Comparison of ENCODE assay signal across 8 mouse cellular contexts in the genomic region with DNA sequence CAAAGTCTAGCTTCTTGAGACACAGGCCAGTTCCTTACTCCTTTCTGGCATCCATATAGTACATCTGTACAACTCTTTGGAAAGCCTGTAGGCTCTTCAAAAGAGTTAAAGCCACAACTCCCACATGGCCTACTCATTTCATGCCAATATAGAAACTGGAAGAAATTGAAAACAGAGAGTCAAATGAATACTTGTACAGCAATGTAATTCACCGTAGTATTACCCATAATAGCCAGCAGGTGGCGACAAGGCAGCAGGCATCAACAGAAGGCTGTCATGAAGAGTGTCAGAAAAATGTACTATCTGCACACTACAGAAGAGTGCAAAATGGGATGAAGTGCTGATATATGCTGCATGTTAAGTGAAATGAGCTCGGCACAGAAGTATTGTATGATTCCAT.
A peak's percentile ranks its signal among the peaks of the same experiment; 100 is the strongest.
DNase-seq lines count a peak whose midpoint lies in the region; ATAC-seq and TF ChIP-seq lines count a peak whose summit lies in the region.

No protein-coding gene starts in this region.

- H3K27ac ChIP-seq in thymus, adult 2 months (ENCODE audit: control insufficient read depth, insufficient read depth, low read length): no peak overlapping the region
- no peak overlapping the region for H3K27ac ChIP-seq in embryonic facial prominence, embryonic 11.5 days (replicated peaks; ENCODE audit: low read depth, low read length)
- no peak overlapping the region for H3K27ac ChIP-seq in hindbrain, embryonic 16.5 days (ENCODE audit: low read depth, low read length)
- no peak overlapping the region for H3K27ac ChIP-seq in left cerebral cortex, adult 2 months
- no peak overlapping the region for H3K27ac ChIP-seq in midbrain, embryonic 16.5 days (ENCODE audit: low read length)

- H3K9me3 ChIP-seq in embryonic facial prominence, embryonic 11.5 days (replicated peaks; ENCODE audit: control insufficient read depth, low read length): no peaks in the 10 kb centered on the region
- no peaks in the 10 kb centered on the region for H3K9me3 ChIP-seq in hindbrain, embryonic 16.5 days (ENCODE audit: control insufficient read depth, low read length)
- no peaks in the 10 kb centered on the region for H3K9me3 ChIP-seq in midbrain, embryonic 16.5 days (replicated peaks; ENCODE audit: control insufficient read depth, low read length, poor library complexity, severe bottlenecking)

- ATAC-seq in embryonic facial prominence, embryonic 11.5 days (replicated peaks; ENCODE audit: insufficient number of reproducible peaks, low FRiP score, low TSS enrichment, low read depth): 0 out of 2 replicates have a peak, but pooled peaks have one; percentile 29
- ATAC-seq in hindbrain, embryonic 16.5 days: peak; percentile 64
- ATAC-seq in midbrain, embryonic 16.5 days: peak; percentile 79

- no peak overlapping the region for H3K4me2 ChIP-seq in embryonic facial prominence, embryonic 11.5 days (ENCODE audit: low read depth, low read length)
- H3K4me2 ChIP-seq in hindbrain, embryonic 16.5 days (ENCODE audit: low read length): no peak overlapping the region
- H3K4me2 ChIP-seq in midbrain, embryonic 16.5 days (ENCODE audit: low read length): no peak overlapping the region

- no peaks in the 10 kb centered on the region for H3K27me3 ChIP-seq in thymus, adult 2 months (ENCODE audit: control insufficient read depth, insufficient read depth, low read length)
- H3K27me3 ChIP-seq in embryonic facial prominence, embryonic 11.5 days (ENCODE audit: control insufficient read depth, insufficient read depth, low read length): no peaks in the 10 kb centered on the region
- H3K27me3 ChIP-seq in hindbrain, embryonic 16.5 days (replicated peaks; ENCODE audit: control insufficient read depth, insufficient read depth, low read length): no peaks in the 10 kb centered on the region
- H3K27me3 ChIP-seq in midbrain, embryonic 16.5 days (ENCODE audit: control insufficient read depth, insufficient read depth, low read depth, low read length): no peaks in the 10 kb centered on the region

- WGBS in thymus, adult 2 months: 13% methylated on average over 3 of the region's 3 CpGs
- 13% methylated on average over 3 of the region's 3 CpGs for WGBS in embryonic facial prominence, embryonic 11.5 days
- 9% methylated on average over 3 of the region's 3 CpGs for WGBS in hindbrain, embryonic 16.5 days
- 9% methylated on average over 3 of the region's 3 CpGs for WGBS in midbrain, embryonic 16.5 days

- H3K4me3 ChIP-seq in thymus, adult 2 months (ENCODE audit: control insufficient read depth, insufficient read depth, low read length): no peak overlapping the region
- no peak overlapping the region for H3K4me3 ChIP-seq in embryonic facial prominence, embryonic 11.5 days (ENCODE audit: low read depth, low read length)
- no peak overlapping the region for H3K4me3 ChIP-seq in hindbrain, embryonic 16.5 days (ENCODE audit: low read length)
- H3K4me3 ChIP-seq in left cerebral cortex, adult 2 months: no peak overlapping the region
- no peak overlapping the region for H3K4me3 ChIP-seq in midbrain, embryonic 16.5 days (ENCODE audit: low read depth, low read length)

- DNase-seq in thymus, adult 2 months: peak; percentile 13
- no peak for DNase-seq in thymus, postnatal 36 days
- DNase-seq in adrenal gland, postnatal 14 days: peak; percentile 54
- DNase-seq in embryonic facial prominence, embryonic 11.5 days (ENCODE audit: low spot score): peak; percentile 69
- DNase-seq in left cerebral cortex, adult 2 months (ENCODE audit: extremely low spot score in 1 of 2, low spot score in 2 of 2): peak; percentile 51 to 54
- no peak for DNase-seq in natural killer cell, adult 2 months (ENCODE audit: low spot score in 2 of 2)

- H3K4me1 ChIP-seq in thymus, adult 2 months (replicated peaks; ENCODE audit: control insufficient read depth, insufficient read depth, low read length): no peaks in the 10 kb centered on the region
- no peaks in the 10 kb centered on the region for H3K4me1 ChIP-seq in embryonic facial prominence, embryonic 11.5 days (ENCODE audit: control insufficient read depth, insufficient read depth, low read length)
- no peaks in the 10 kb centered on the region for H3K4me1 ChIP-seq in hindbrain, embryonic 16.5 days (ENCODE audit: control insufficient read depth, insufficient read depth, low read depth, low read length)
- H3K4me1 ChIP-seq in midbrain, embryonic 16.5 days (ENCODE audit: control insufficient read depth, insufficient read depth, low read length): no peaks in the 10 kb centered on the region

- H3K9ac ChIP-seq in embryonic facial prominence, embryonic 11.5 days (replicated peaks; ENCODE audit: low read length): no peak overlapping the region
- H3K9ac ChIP-seq in hindbrain, embryonic 16.5 days (ENCODE audit: low read depth, low read length): no peak overlapping the region
- H3K9ac ChIP-seq in midbrain, embryonic 16.5 days (ENCODE audit: low read depth, low read length): no peak overlapping the region

- intact Hi-C loops in left cerebral cortex, adult 2 months (cut with DNase I): no loop called here

- TF ChIP-seq POLR2A in thymus, adult 2 months (IDR thresholded peaks at IDR 0.05; ENCODE audit: control insufficient read depth, extremely low read depth, insufficient read depth, low read length, poor library complexity): no peak

- no peaks in the 10 kb centered on the region for H3K36me3 ChIP-seq in thymus, adult 2 months (ENCODE audit: control insufficient read depth, insufficient read depth, low read length)
- no peaks in the 10 kb centered on the region for H3K36me3 ChIP-seq in embryonic facial prominence, embryonic 11.5 days (replicated peaks; ENCODE audit: control insufficient read depth, insufficient read depth, low read depth, low read length)
- no peaks in the 10 kb centered on the region for H3K36me3 ChIP-seq in hindbrain, embryonic 16.5 days (ENCODE audit: control insufficient read depth, insufficient read depth, low read length)
- H3K36me3 ChIP-seq in midbrain, embryonic 16.5 days (ENCODE audit: control insufficient read depth, insufficient read depth, low read length): no peaks in the 10 kb centered on the region

- TF ChIP-seq CTCF in thymus, adult 2 months (IDR thresholded peaks at IDR 0.05; ENCODE audit: borderline replicate concordance, control insufficient read depth, extremely low read depth, insufficient read depth, low read length, poor library complexity): no peak
- TF ChIP-seq CTCF in left cerebral cortex, adult 2 months (IDR thresholded peaks at IDR 0.05): peak; percentile 84

Comparison
In these comparisons a context has a peak if more than half of its experiments do, and no peak if none do; other contexts are left out.
1. DNase-seq: peak in thymus, adult 2 months (single experiment), adrenal gland, postnatal 14 days (single experiment), embryonic facial prominence, embryonic 11.5 days (single experiment) and left cerebral cortex, adult 2 months (2 of 2); none in thymus, postnatal 36 days (0 of 2) and natural killer cell, adult 2 months (0 of 2).
2. ATAC-seq: peak in every context shown above with its lines; median percentile 79 in midbrain, embryonic 16.5 days; 64 in hindbrain, embryonic 16.5 days; 29 in embryonic facial prominence, embryonic 11.5 days.